Mouse (Mus musculus) left cerebral cortex, postnatal 36 days (tissue): ENCODE measurements around the gene Shb. TPM values are rescaled to one million over a fixed set of nuclear protein-coding genes. Genes with fewer than 3 reads are reported as not detected.

Source experiments
- DNase-seq, 2 experiments: peaks; one replicate each; pipeline ENCODE4 v3.0.0; 2021 to 2022; ENCODE audit warnings: low spot score in 2 of 2, mixed read lengths in 1 of 2
- intact Hi-C: fragments of 180-260 bp; cut with DNase I; formaldehyde crosslinking; loops from one replicate; pipeline ENCODE4 v1.15.1; 2025
- total RNA-seq, 2 experiments: library from RNA; stranded (reverse); gene quantifications; 2 replicates each; pipeline ENCODE4 v1.2.3; 2021

The Shb gene
- total RNA-seq, 2 experiments from 2014 or later: 11.5 to 14.5 TPM

- no peak for DNase-seq
- intact Hi-C loops: loop anchor here (5.0 kb wide), 1 partner anchor 35 kb away; no protein-coding TSS in a partner anchor
These were observed 24.8 kb downstream of the Shb start for GRCm38 (mm10) chr4:45507476-45507875.

DNA sequence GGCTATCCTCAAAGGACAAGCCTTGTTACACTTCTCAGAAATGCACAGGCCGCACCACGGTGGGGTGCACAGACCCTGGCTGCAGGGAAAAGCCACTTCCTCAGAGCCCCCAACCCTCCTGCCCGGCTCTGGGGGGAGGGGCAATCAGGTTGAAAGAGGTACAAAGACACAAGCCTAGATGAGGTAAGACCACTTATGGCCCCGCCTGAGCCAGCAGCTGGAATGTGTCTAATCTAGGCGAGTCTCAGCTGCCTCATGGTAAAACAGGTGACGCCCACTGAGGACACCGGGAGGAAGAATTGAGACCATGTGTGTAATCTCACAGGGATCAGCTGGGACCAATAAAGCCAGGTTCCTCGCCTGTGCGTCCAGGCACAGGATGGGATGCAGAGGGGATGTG, 25.2 kb downstream of the Shb start:
- no peak for DNase-seq
- intact Hi-C loops: loop anchor here (5.0 kb wide), 1 partner anchor 35 kb away; no protein-coding TSS in a partner anchor

GRCm38 (mm10) chr4:45506613-45507012, 25.7 kb downstream of the Shb start:
- intact Hi-C loops: loop anchor here (5.0 kb wide), 1 partner anchor 34 kb away; no protein-coding TSS in a partner anchor
- DNase-seq: no peak

- intact Hi-C loops: loop anchor here (5.0 kb wide), 1 partner anchor 33 kb away; no protein-coding TSS in a partner anchor
These were observed 26.6 kb downstream of the Shb start for GRCm38 (mm10) chr4:45505671-45506070.

DNA sequence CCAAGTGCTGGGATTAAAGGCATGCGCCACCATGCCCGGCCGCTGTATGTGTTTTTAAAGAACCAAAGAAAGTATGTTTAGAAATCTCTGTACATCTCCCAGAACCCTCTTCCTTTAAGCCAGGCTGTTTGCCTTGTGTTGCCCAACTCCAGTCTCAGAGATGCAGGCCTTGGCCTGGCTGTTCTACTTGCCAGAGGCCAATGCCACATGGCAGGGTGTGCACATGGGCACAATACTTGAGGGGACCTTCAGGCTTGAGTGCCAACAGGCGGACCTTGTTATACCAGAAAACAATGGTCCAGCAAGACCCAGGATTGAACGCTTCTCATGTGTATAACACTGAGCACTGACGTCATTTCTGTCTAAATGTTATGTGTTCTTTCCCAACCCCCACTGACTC, 27.1 kb downstream of the Shb start:
- DNase-seq: no peak
- intact Hi-C loops: loop anchor here (5.0 kb wide), 1 partner anchor 33 kb away; no protein-coding TSS in a partner anchor

More at GRCm38 (mm10) chr4:45505671-45506070, 26.6 kb downstream of the Shb start:
- DNase-seq: no peak

DNA sequence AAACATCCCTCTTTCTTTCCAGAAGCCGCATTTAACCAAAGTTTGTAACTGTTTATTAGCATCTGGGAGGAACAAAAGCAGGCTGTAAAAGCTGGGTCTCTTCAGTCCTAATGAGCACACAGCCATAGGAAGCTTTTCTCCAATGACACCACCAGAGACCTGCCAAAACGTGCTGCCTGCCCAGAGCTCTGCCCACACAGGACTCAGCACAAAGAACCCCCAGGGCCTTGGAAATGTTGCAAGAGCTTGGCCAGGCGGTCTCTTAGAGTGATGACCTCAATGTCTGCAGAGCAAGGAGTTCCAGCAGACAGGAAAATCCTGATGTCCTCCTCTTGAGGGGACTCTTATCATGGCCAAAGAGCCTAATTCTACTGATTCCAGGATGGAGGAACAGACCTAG, 28.5 kb downstream of the Shb start:
- intact Hi-C loops: no loop called here
- no peak for DNase-seq

- intact Hi-C loops: no loop called here
- no peak for DNase-seq
These were observed 28.9 kb downstream of the Shb start for GRCm38 (mm10) chr4:45503380-45503779.

GRCm38 (mm10) chr4:45502002-45502401, 30.3 kb downstream of the Shb start:
- intact Hi-C loops: no loop called here

GRCm38 (mm10) chr4:45500381-45500780, 31.9 kb downstream of the Shb start:
- intact Hi-C loops: no loop called here
- DNase-seq: no peak

More at GRCm38 (mm10) chr4:45502002-45502401, 30.3 kb downstream of the Shb start:
- no peak for DNase-seq

DNA sequence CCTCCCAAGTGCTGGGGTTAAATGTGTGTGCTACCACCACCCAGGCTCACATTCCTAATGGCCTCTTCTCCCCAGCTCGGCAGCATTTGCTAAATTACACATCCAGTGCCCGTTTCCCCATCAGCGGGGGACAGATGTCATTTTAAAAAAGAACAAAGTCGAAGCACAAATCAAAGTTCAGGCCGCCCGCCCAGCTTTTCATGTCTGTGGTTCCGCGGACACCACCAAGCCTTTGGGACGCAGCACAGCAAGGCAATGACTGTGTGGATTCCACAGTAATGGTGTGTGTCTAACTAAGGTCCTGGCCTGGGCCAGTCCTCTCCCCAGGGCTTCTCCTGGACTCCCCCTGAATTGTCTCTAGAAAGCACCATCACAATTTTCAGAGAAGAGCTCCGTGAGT, 32.7 kb downstream of the Shb start:
- DNase-seq: no peak
- intact Hi-C loops: no loop called here

- no peak for DNase-seq
- intact Hi-C loops: no loop called here
These were observed 33.2 kb downstream of the Shb start for GRCm38 (mm10) chr4:45499081-45499480.

GRCm38 (mm10) chr4:45498345-45498744, 33.9 kb downstream of the Shb start:
- DNase-seq: no peak
- intact Hi-C loops: no loop called here

DNA sequence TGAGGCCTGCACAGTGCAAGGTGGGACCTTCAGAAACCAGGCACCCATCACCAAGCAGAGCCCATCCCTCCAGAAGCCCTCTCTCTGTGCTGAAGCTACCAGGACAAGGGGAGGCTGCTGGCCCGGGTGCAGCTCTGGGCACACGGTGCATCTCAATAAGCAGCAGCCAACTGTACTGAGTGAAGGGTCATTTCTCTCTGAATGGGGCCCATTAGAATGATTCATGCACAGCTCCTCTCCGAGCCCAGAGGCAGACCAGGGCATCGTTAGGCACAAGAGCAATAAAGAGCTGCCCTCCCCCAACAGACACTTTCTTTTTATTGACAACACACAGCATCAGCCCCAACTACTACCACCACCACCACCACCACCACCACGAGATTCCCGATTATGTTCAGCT, 35.0 kb downstream of the Shb start:
- intact Hi-C loops: no loop called here
- no peak for DNase-seq

DNA sequence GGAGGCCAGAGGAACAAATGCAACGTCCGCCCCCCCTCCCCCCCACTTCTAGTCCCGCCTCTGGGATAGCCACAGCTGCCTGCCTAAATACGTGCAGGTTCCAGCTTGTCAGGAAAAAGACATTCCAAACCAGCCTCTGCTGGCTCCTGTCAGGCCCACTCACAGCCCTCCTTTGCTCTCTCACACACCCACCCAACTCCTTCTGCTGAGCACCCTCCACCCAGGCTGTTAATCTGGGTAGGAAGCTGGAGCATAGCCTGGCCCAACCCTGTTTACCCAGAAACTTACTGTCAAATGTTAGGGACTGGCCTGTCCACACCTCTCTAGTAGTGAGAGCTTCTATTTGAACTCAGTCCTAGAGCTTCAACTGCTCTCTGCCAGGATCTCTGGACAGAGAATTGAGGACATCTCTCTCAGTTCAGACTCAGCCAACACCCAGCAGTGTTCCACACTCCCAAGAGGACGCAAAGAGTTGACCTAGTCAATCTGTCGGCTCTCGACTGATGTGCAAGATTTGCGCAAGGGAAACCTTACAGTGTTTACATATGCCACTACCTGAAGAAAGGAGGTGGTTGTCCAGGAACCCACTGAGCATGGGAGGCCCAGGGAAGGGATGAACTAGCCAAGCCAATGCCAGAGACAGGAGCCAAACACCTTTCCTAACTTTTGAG, 36.6 kb downstream of the Shb start:
- intact Hi-C loops: no loop called here
- DNase-seq: no peak

GRCm38 (mm10) chr4:45493786-45494400, 38.4 kb downstream of the Shb start:
- DNase-seq: no peak
- intact Hi-C loops: no loop called here

- intact Hi-C loops: no loop called here
- DNase-seq: no peak
These were observed 39.2 kb downstream of the Shb start for GRCm38 (mm10) chr4:45493118-45493517.

GRCm38 (mm10) chr4:45492681-45493081, 39.6 kb downstream of the Shb start:
- intact Hi-C loops: no loop called here
- DNase-seq: no peak

DNA sequence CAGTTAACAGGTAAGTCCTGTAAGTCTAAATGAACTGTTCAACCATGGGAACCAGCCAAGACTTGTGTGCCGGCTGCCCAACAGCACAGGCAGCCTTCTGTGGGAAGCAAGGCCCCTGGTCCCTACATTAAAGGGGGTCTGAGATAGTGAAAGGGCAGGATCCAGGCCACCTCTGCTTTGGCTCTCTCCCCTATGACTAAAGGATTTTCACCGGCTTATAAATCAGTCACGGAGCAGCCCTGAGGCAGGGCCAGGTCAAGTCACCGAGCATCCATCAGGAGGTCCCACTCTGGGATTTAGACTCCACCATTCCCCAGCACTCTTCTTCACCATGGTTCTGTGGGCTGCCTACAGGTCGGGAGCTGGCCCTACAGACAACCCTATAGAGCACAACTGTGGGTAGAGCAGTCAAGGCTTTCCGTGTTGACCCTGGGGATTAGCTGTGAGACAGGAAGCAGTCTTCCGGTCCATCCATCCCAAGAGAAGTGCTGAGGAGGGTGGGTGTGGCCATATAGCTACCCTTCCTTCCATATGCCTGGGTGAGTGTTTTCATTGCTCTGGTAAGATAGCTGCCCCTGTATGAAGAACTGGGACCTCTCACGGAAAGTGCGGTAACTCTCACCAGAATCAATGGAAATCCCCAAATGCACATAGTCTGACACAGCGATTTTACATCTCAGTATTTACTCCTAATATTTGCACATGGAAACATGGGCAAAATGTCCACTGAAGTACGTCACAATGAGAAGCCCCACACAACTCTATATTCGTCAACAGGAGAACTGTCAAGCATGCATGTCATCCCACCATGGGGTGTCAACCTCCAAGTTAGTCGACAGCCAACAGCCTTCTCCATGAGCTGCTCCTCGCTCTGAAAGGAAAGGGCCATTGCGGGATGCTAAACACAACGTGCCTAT, 40.3 kb downstream of the Shb start:
- intact Hi-C loops: no loop called here
- no peak for DNase-seq

GRCm38 (mm10) chr4:45491119-45491679, 41.1 kb downstream of the Shb start:
- DNase-seq: no peak
- intact Hi-C loops: no loop called here
